Mouse (Mus musculus) heart, embryonic 16.5 days (tissue): ENCODE data around the gene Zfp948. TPM values are rescaled to one million over a fixed set of nuclear protein-coding genes. Genes with fewer than 3 reads are reported as not detected.
"Not testable (repeated sequence)": the region's sequence is repeated elsewhere in the genome, so short reads cannot be mapped to it uniquely, and the experiment has no call there.

Source experiments
- ATAC-seq: fragments of 200-750 bp; cut with Nextera tagmentation; replicated peaks from 2 replicates; pipeline ENCODE4 v1.8.0; 2017; ENCODE audit warnings: moderate number of reproducible peaks; ENCODE audit not compliant: insufficient read depth, low FRiP score; ENCODE audit errors: extremely low read depth
- H3K27ac ChIP-seq: fragments of 300-500 bp; sonication (generic); 2 replicates; pipeline ENCODE4 v1.5.1; 2014; ENCODE audit warnings: mild to moderate bottlenecking, low read length, control low read depth, moderate library complexity
- H3K27me3 ChIP-seq: fragments of 300-500 bp; sonication (generic); 2 replicates; pipeline ENCODE4 v1.6.1; 2014; ENCODE audit warnings: low read length, mixed read lengths; ENCODE audit not compliant: control insufficient read depth, insufficient read depth
- H3K36me3 ChIP-seq: fragments of 300-500 bp; sonication (generic); 2 replicates; pipeline ENCODE4 v1.6.1; 2014; ENCODE audit not compliant: control insufficient read depth, insufficient read depth
- H3K4me1 ChIP-seq: fragments of 300-500 bp; sonication (generic); 2 replicates; pipeline ENCODE4 v1.6.1; 2014; ENCODE audit warnings: low read length, mixed read lengths; ENCODE audit not compliant: control insufficient read depth, insufficient read depth
- H3K4me2 ChIP-seq: fragments of 300-500 bp; sonication (generic); 2 replicates; pipeline ENCODE4 v1.6.1; 2014; ENCODE audit warnings: low read depth, mild to moderate bottlenecking, control low read depth, low read length
- H3K4me3 ChIP-seq: fragments of 300-500 bp; sonication (generic); 2 replicates; pipeline ENCODE4 v1.5.1; 2014; ENCODE audit warnings: mild to moderate bottlenecking, control low read depth, low read length
- H3K9ac ChIP-seq: fragments of 300-500 bp; sonication (generic); 2 replicates; pipeline ENCODE4 v1.6.1; 2014; ENCODE audit warnings: low read length, control low read depth
- H3K9me3 ChIP-seq: fragments of 300-500 bp; sonication (generic); replicated peaks from 2 replicates; pipeline ENCODE4 v1.6.1; 2016; ENCODE audit warnings: low read length; ENCODE audit not compliant: control insufficient read depth
- WGBS: fragments of 180-500 bp; shearing (Covaris S2); extraction: QIAGEN DNeasy Blood & Tissue Kit; methylation state at CpG from one replicate; pipeline ENCODE4 v1.1.7; 2014; 5-methylcytosine and 5-hydroxymethylcytosine counted together
- polyA plus RNA-seq: library from polyadenylated mRNA; unstranded; fragments of >200 nt; fragmentation: Nextera tagmentation; extraction: Ambion mirVana; gene quantifications from 2 replicates; pipeline ENCODE4 v1.2.1, GENCODE M21; 2015

The Zfp948 gene
- polyA plus RNA-seq, 1 experiment from 2014 or later: 13.2 TPM

GRCm38 (mm10) chr17:21616356-21616755 lies 49.5 kb downstream of the Zfp948 start:
- WGBS: 70% methylated on average over 3 of the region's 3 CpGs
- no peaks in the 10 kb centered on the region for H3K4me1 ChIP-seq
- H3K9me3 ChIP-seq: no peaks in the 10 kb centered on the region; the same call in 1 of the 2 replicates
- no peak overlapping the region for H3K4me2 ChIP-seq
- no peaks in the 10 kb centered on the region for H3K36me3 ChIP-seq
- no peaks in the 10 kb centered on the region for H3K27me3 ChIP-seq
- ATAC-seq: no peak
- H3K9ac ChIP-seq: no peak overlapping the region
- no peak overlapping the region for H3K4me3 ChIP-seq
- H3K27ac ChIP-seq: no peak overlapping the region

- no peaks in the 10 kb centered on the region for H3K36me3 ChIP-seq
- H3K4me1 ChIP-seq: no peaks in the 10 kb centered on the region
- no peaks in the 10 kb centered on the region for H3K27me3 ChIP-seq
- H3K9ac ChIP-seq: no peak overlapping the region
- peak overlapping the region; percentile 41 for H3K4me2 ChIP-seq
- H3K9me3 ChIP-seq: no peaks in the 10 kb centered on the region; the same call in 1 of the 2 replicates
- peak; percentile 45 for ATAC-seq
- H3K4me3 ChIP-seq: no peak overlapping the region
- WGBS: 4% methylated on average over 9 of the region's 9 CpGs
- no peak overlapping the region for H3K27ac ChIP-seq
These were observed 50.5 kb downstream of the Zfp948 start for GRCm38 (mm10) chr17:21617352-21617751.

GRCm38 (mm10) chr17:21623647-21624046 lies 56.8 kb downstream of the Zfp948 start:
- no peak overlapping the region for H3K27ac ChIP-seq
- no peak overlapping the region for H3K4me2 ChIP-seq
- no peak overlapping the region for H3K4me3 ChIP-seq
- H3K9ac ChIP-seq: no peak overlapping the region
- no peak for ATAC-seq
- H3K27me3 ChIP-seq: no peaks in the 10 kb centered on the region
- no CpG with 5 or more reads among the region's 3 CpGs for WGBS
- H3K36me3 ChIP-seq: no peaks in the 10 kb centered on the region
- H3K9me3 ChIP-seq: no peaks in the 10 kb centered on the region
- H3K4me1 ChIP-seq: no peaks in the 10 kb centered on the region

GRCm38 (mm10) chr17:21635758-21636157 lies 69.0 kb downstream of the Zfp948 start:
- not testable (repeated sequence) for H3K4me3 ChIP-seq, ATAC-seq, H3K4me1 ChIP-seq, H3K4me2 ChIP-seq, H3K27me3 ChIP-seq, H3K9ac ChIP-seq, H3K27ac ChIP-seq, H3K36me3 ChIP-seq, H3K9me3 ChIP-seq
- WGBS: 49% methylated on average over 4 of the region's 4 CpGs

Other genes with a start within 250 kb of the Zfp948 start
- 2.1 and 2.3 TPM in 2 replicates for gene Zfp677, start 183.3 kb upstream of the Zfp948 start, polyA plus RNA-seq
- gene Zfp54, start 143.8 kb upstream of the Zfp948 start, polyA plus RNA-seq: 3.7 and 4.5 TPM in 2 replicates
- 10.8 and 12.0 TPM in 2 replicates for gene Zfp51, start 116.6 kb upstream of the Zfp948 start, polyA plus RNA-seq
- gene Zfp53, start 78.0 kb upstream of the Zfp948 start, polyA plus RNA-seq: 5.6 and 6.9 TPM in 2 replicates
- gene Zfp52, start 31.5 kb upstream of the Zfp948 start, polyA plus RNA-seq: 4.3 and 4.9 TPM in 2 replicates
- gene Zfp983, start 83.6 kb downstream of the Zfp948 start, polyA plus RNA-seq: 2.9 and 3.3 TPM in 2 replicates
- 4.9 and 7.0 TPM in 2 replicates for gene Gm10226, start 124.9 kb downstream of the Zfp948 start, polyA plus RNA-seq
- gene Zfp760, start 140.7 kb downstream of the Zfp948 start, polyA plus RNA-seq: 5.1 and 5.4 TPM in 2 replicates
- 4.9 and 5.5 TPM in 2 replicates for gene Zfp229, start 163.8 kb downstream of the Zfp948 start, polyA plus RNA-seq